Mouse (Mus musculus): ENCODE data around the gene Alox15. TPM values are rescaled to one million over a fixed set of nuclear protein-coding genes. Genes with fewer than 3 reads are reported as not detected.

Alox15 gene
- polyA plus RNA-seq (2012; rRNA removed) (0.78 and 1.3 TPM in 2 replicates), polyA plus RNA-seq (2014; fragmentation: Nextera tagmentation; extraction: Ambion mirVana) (0.66 and 0.91 TPM in 2 replicates)

GRCm38 (mm10) chr11:70351868-70352267 lies at the start of gene Alox15:
TSS of gene Alox15 (minus strand) at chr11:70352031.
- Histone ChIP-seq H3K4me3 (ENCODE audit: insufficient read depth in 1 of 2, low read depth in 2 of 2, low read length in 2 of 2) (peak within 1 kb of the TSS; percentile 13 to 14; a peak in 1 of 4 replicates), H3K9ac (replicated peaks) (no peak within 1 kb of the TSS), H3K4me1 (replicated peaks; ENCODE audit: control insufficient read depth in 2 of 2, insufficient read depth in 2 of 2, low read length in 1 of 2) (no peaks in the 10 kb centered on the region), H3K27ac (no peak within 1 kb of the TSS), H3K36me3 (replicated peaks; ENCODE audit: control insufficient read depth, insufficient read depth, low read depth) (no peaks in the 10 kb centered on the region), H3K27me3 (ENCODE audit: control insufficient read depth, insufficient read depth, low read length) (peaks cover 19% of the 10 kb centered on the region), H3K9me3 (ENCODE audit: control insufficient read depth, low read length) (no peaks in the 10 kb centered on the region), H3K4me2 (ENCODE audit: low read depth) (peak within 1 kb of the TSS; percentile 47)
- DNase-seq (ENCODE audit: low read depth in 3 of 3, low spot score in 3 of 3), result peak in 1 of 3 experiments; percentile 22
- no peak for ATAC-seq (ENCODE audit: insufficient read depth)
- TF ChIP-seq EP300 (IDR thresholded peaks at IDR 0.05; ENCODE audit: low read depth) (no peak), CTCF (IDR thresholded peaks at IDR 0.05; ENCODE audit: low read depth) (no peak)
- WGBS (ENCODE audit: insufficient replicate concordance), result under 1% methylated on average over 19 of the region's 19 CpGs

GRCm38 (mm10) chr11:70389421-70389820 lies 37.6 kb upstream of the Alox15 start:
- no peak for ATAC-seq (ENCODE audit: insufficient read depth)
- no peaks in the 10 kb centered on the region for H3K9me3 ChIP-seq (ENCODE audit: control insufficient read depth, low read length)
- no peaks in the 10 kb centered on the region for H3K27me3 ChIP-seq (ENCODE audit: control insufficient read depth, insufficient read depth, low read length)
- no peak overlapping the region for H3K4me2 ChIP-seq (ENCODE audit: low read depth)
- H3K4me3 ChIP-seq (ENCODE audit: insufficient read depth in 1 of 2, low read depth in 2 of 2, low read length in 2 of 2), result no peak overlapping the region
- no peak overlapping the region for H3K27ac ChIP-seq
- no peak for DNase-seq (ENCODE audit: low read depth in 3 of 3, low spot score in 3 of 3)
- no peak for TF ChIP-seq EP300 (IDR thresholded peaks at IDR 0.05; ENCODE audit: low read depth)
- H3K9ac ChIP-seq (replicated peaks), result no peak overlapping the region
- peaks cover 8% of the 10 kb centered on the region for H3K36me3 ChIP-seq (replicated peaks; ENCODE audit: control insufficient read depth, insufficient read depth, low read depth)
- 68% methylated on average over 5 of the region's 5 CpGs for WGBS (ENCODE audit: insufficient replicate concordance)
- H3K4me1 ChIP-seq (replicated peaks; ENCODE audit: control insufficient read depth in 2 of 2, insufficient read depth in 2 of 2, low read length in 1 of 2), result no peaks in the 10 kb centered on the region

GRCm38 (mm10) chr11:70387436-70387835 lies 35.6 kb upstream of the Alox15 start:
- TF ChIP-seq EP300 (IDR thresholded peaks at IDR 0.05; ENCODE audit: low read depth) (no peak), CTCF (IDR thresholded peaks at IDR 0.05; ENCODE audit: low read depth) (no peak)
- H3K4me2 ChIP-seq (ENCODE audit: low read depth), result no peak overlapping the region
- DNase-seq (ENCODE audit: low read depth in 3 of 3, low spot score in 3 of 3), result no peak
- no peaks in the 10 kb centered on the region for H3K9me3 ChIP-seq (ENCODE audit: control insufficient read depth, low read length)
- no peak overlapping the region for H3K4me3 ChIP-seq (ENCODE audit: insufficient read depth in 1 of 2, low read depth in 2 of 2, low read length in 2 of 2)
- H3K36me3 ChIP-seq (replicated peaks; ENCODE audit: control insufficient read depth, insufficient read depth, low read depth), result no peaks in the 10 kb centered on the region; the same call in 1 of the 2 replicates
- H3K27me3 ChIP-seq (ENCODE audit: control insufficient read depth, insufficient read depth, low read length), result no peaks in the 10 kb centered on the region
- no peak for ATAC-seq (ENCODE audit: insufficient read depth)
- H3K27ac ChIP-seq, result no peak overlapping the region
- no peak overlapping the region for H3K9ac ChIP-seq (replicated peaks)
- H3K4me1 ChIP-seq (replicated peaks; ENCODE audit: control insufficient read depth in 2 of 2, insufficient read depth in 2 of 2, low read length in 1 of 2), result no peaks in the 10 kb centered on the region
- WGBS (ENCODE audit: insufficient replicate concordance), result 58% methylated on average over 5 of the region's 5 CpGs

- no peak overlapping the region for H3K4me3 ChIP-seq (ENCODE audit: insufficient read depth in 1 of 2, low read depth in 2 of 2, low read length in 2 of 2)
- H3K4me1 ChIP-seq (replicated peaks; ENCODE audit: control insufficient read depth in 2 of 2, insufficient read depth in 2 of 2, low read length in 1 of 2), result no peaks in the 10 kb centered on the region; a peak in 1 of 4 replicates
- WGBS (ENCODE audit: insufficient replicate concordance), result 80% methylated on average over 3 of the region's 3 CpGs
- DNase-seq (ENCODE audit: low read depth in 3 of 3, low spot score in 3 of 3), result no peak
- no peak overlapping the region for H3K4me2 ChIP-seq (ENCODE audit: low read depth)
- no peaks in the 10 kb centered on the region for H3K9me3 ChIP-seq (ENCODE audit: control insufficient read depth, low read length)
- TF ChIP-seq CTCF (IDR thresholded peaks at IDR 0.05; ENCODE audit: low read depth), result no peak
- TF ChIP-seq EP300 (IDR thresholded peaks at IDR 0.05; ENCODE audit: low read depth), result no peak
- H3K36me3 ChIP-seq (replicated peaks; ENCODE audit: control insufficient read depth, insufficient read depth, low read depth), result no peaks in the 10 kb centered on the region
- no peak overlapping the region for H3K27ac ChIP-seq
- no peak overlapping the region for H3K9ac ChIP-seq (replicated peaks)
- ATAC-seq (ENCODE audit: insufficient read depth), result no peak
- no peaks in the 10 kb centered on the region for H3K27me3 ChIP-seq (ENCODE audit: control insufficient read depth, insufficient read depth, low read length)
These were observed 32.3 kb upstream of the Alox15 start for GRCm38 (mm10) chr11:70384136-70384535.

- Histone ChIP-seq H3K27ac (no peak overlapping the region), H3K4me3 (ENCODE audit: insufficient read depth in 1 of 2, low read depth in 2 of 2, low read length in 2 of 2) (no peak overlapping the region), H3K9me3 (ENCODE audit: control insufficient read depth, low read length) (no peaks in the 10 kb centered on the region), H3K4me2 (ENCODE audit: low read depth) (no peak overlapping the region), H3K27me3 (ENCODE audit: control insufficient read depth, insufficient read depth, low read length) (no peaks in the 10 kb centered on the region), H3K36me3 (replicated peaks; ENCODE audit: control insufficient read depth, insufficient read depth, low read depth) (no peaks in the 10 kb centered on the region), H3K9ac (replicated peaks) (no peak overlapping the region), H3K4me1 (replicated peaks; ENCODE audit: control insufficient read depth in 2 of 2, insufficient read depth in 2 of 2, low read length in 1 of 2) (no peaks in the 10 kb centered on the region; a peak in 1 of 4 replicates)
- no peak for ATAC-seq (ENCODE audit: insufficient read depth)
- no peak for TF ChIP-seq CTCF (IDR thresholded peaks at IDR 0.05; ENCODE audit: low read depth)
- TF ChIP-seq EP300 (IDR thresholded peaks at IDR 0.05; ENCODE audit: low read depth), result no peak
- no peak for DNase-seq (ENCODE audit: low read depth in 3 of 3, low spot score in 3 of 3)
- 61% methylated on average over 2 of the region's 2 CpGs for WGBS (ENCODE audit: insufficient replicate concordance)
These were observed 29.5 kb upstream of the Alox15 start for GRCm38 (mm10) chr11:70381330-70381729.

Data from liver, embryonic 14.5 days (tissue).